Mouse (Mus musculus) heart, embryonic 13.5 days (tissue): ENCODE data around the gene Cdh24. TPM values are rescaled to one million over a fixed set of nuclear protein-coding genes. Genes with fewer than 3 reads are reported as not detected.

Source experiments
- ATAC-seq: fragments of 200-750 bp; cut with Nextera tagmentation; 2 replicates; pipeline ENCODE4 v1.8.0; 2017; ENCODE audit warnings: moderate TSS enrichment; ENCODE audit not compliant: insufficient number of reproducible peaks, low FRiP score, low TSS enrichment; ENCODE audit errors: extremely low read depth
- H3K27ac ChIP-seq: fragments of 300-500 bp; sonication (generic); replicated peaks from 2 replicates; pipeline ENCODE4 v1.5.1; 2015; ENCODE audit warnings: moderate library complexity, mild to moderate bottlenecking, inconsistent platforms
- H3K27me3 ChIP-seq: fragments of 300-500 bp; sonication (generic); replicated peaks from 2 replicates; pipeline ENCODE4 v1.6.1; 2015; ENCODE audit warnings: mild to moderate bottlenecking, inconsistent platforms
- H3K36me3 ChIP-seq: fragments of 300-500 bp; sonication (generic); 2 replicates; pipeline ENCODE4 v1.6.1; 2015; ENCODE audit warnings: mild to moderate bottlenecking, inconsistent platforms
- H3K4me1 ChIP-seq: fragments of 300-500 bp; sonication (generic); 2 replicates; pipeline ENCODE4 v1.6.1; 2015; ENCODE audit warnings: inconsistent platforms
- H3K4me2 ChIP-seq: fragments of 300-500 bp; sonication (generic); 2 replicates; pipeline ENCODE4 v1.6.1; 2015; ENCODE audit warnings: inconsistent platforms, mild to moderate bottlenecking, moderate library complexity
- H3K4me3 ChIP-seq: fragments of 300-500 bp; sonication (generic); 2 replicates; pipeline ENCODE4 v1.5.1; 2015; ENCODE audit warnings: moderate library complexity, mild to moderate bottlenecking, inconsistent platforms
- H3K9ac ChIP-seq: fragments of 300-500 bp; sonication (generic); 2 replicates; pipeline ENCODE4 v1.6.1; 2015; ENCODE audit warnings: inconsistent platforms, mild to moderate bottlenecking, moderate library complexity
- H3K9me3 ChIP-seq: fragments of 300-500 bp; sonication (generic); 2 replicates; pipeline ENCODE4 v1.6.1; 2016; ENCODE audit warnings: inconsistent platforms
- WGBS: fragments of 180-500 bp; shearing (Covaris S2); methylation state at CpG from one replicate; pipeline ENCODE4 v1.1.7; 2015; ENCODE audit warnings: mixed read lengths; 5-methylcytosine and 5-hydroxymethylcytosine counted together
- microRNA counts: library from miRNA; unstranded; fragments of <30 nt; microRNA quantifications from one replicate; lab custom pipeline; 2016
- microRNA-seq: library from miRNA; unstranded; fragments of <30 nt; microRNA quantifications from one replicate; pipeline ENCODE4, GENCODE M21; 2016
- polyA plus RNA-seq: library from polyadenylated mRNA; unstranded; fragments of >200 nt; fragmentation: Nextera tagmentation; extraction: Ambion mirVana; gene quantifications from 2 replicates; pipeline ENCODE4 v1.2.1, GENCODE M21; 2015

Gene Cdh24
- polyA plus RNA-seq, 1 experiment from 2014 or later, result 1.7 TPM

- H3K4me1 ChIP-seq, result peaks cover 12% of the 10 kb centered on the region
- no peaks in the 10 kb centered on the region for H3K9me3 ChIP-seq
- no peak overlapping the region for H3K4me3 ChIP-seq
- H3K27ac ChIP-seq, result no peak overlapping the region
- H3K9ac ChIP-seq, result no peak overlapping the region
- peaks cover 32% of the 10 kb centered on the region for H3K36me3 ChIP-seq
- WGBS, result 33% methylated on average over 7 of the region's 7 CpGs
- ATAC-seq, result no peak
- no peaks in the 10 kb centered on the region for H3K27me3 ChIP-seq
- no peak overlapping the region for H3K4me2 ChIP-seq
Observed at GRCm38 (mm10) chr14:54583681-54584338, 57.4 kb downstream of the Cdh24 start.

- H3K27me3 ChIP-seq, result no peaks in the 10 kb centered on the region
- no peaks in the 10 kb centered on the region for H3K9me3 ChIP-seq
- no peak overlapping the region for H3K4me2 ChIP-seq
- peaks cover 32% of the 10 kb centered on the region for H3K36me3 ChIP-seq
- H3K9ac ChIP-seq, result no peak overlapping the region
- no peak for ATAC-seq
- H3K27ac ChIP-seq, result no peak overlapping the region
- peaks cover 8% of the 10 kb centered on the region for H3K4me1 ChIP-seq
- H3K4me3 ChIP-seq, result no peak overlapping the region
- 89% methylated on average over 9 of the region's 9 CpGs for WGBS
Observed at GRCm38 (mm10) chr14:54582536-54582935, 58.6 kb downstream of the Cdh24 start.

MicroRNAs encoded within 50 kb of the gene (microRNA counts, 519-probe panel; counts per million panel counts)
- microRNA mmu-miR-686 (lab: Ali Mortazavi, UCI), result 209 counts per million, percentile 61 among the panel's probes with 10 or more counts

Small RNAs within 50 kb of the gene (microRNA-seq; reads per million reads assigned to microRNA genes)
- gene Mir686 (not detected), gene Mir6948 (0.61 reads per million)

Other genes with a start within 250 kb of the Cdh24 start
- 9.6 and 10.8 TPM in 2 replicates for gene Slc7a7, start 223.6 kb downstream of the Cdh24 start, polyA plus RNA-seq
- gene Mrpl52, start 214.5 kb downstream of the Cdh24 start, polyA plus RNA-seq, result 226 and 256 TPM in 2 replicates
- gene Mmp14, start 209.8 kb downstream of the Cdh24 start, polyA plus RNA-seq, result 97.4 and 98.7 TPM in 2 replicates
- 42.1 and 42.2 TPM in 2 replicates for gene Lrp10, start 177.2 kb downstream of the Cdh24 start, polyA plus RNA-seq
- gene Rem2, start 165.3 kb downstream of the Cdh24 start, polyA plus RNA-seq, result 1.6 and 2.0 TPM in 2 replicates
- 58.5 and 64.5 TPM in 2 replicates for gene Prmt5, start 123.8 kb downstream of the Cdh24 start, polyA plus RNA-seq
- gene Haus4, start 86.7 kb downstream of the Cdh24 start, polyA plus RNA-seq, result 42.0 and 43.5 TPM in 2 replicates
- 28.1 and 29.6 TPM in 2 replicates for gene Ajuba, start 63.8 kb downstream of the Cdh24 start, polyA plus RNA-seq
- gene 4931414P19Rik, start 35.4 kb downstream of the Cdh24 start, polyA plus RNA-seq, result 5.8 and 6.0 TPM in 2 replicates
- gene Psmb5, start 23.3 kb downstream of the Cdh24 start, polyA plus RNA-seq, result 323 and 363 TPM in 2 replicates
- 0.23 and 0.68 TPM in 2 replicates for gene Psmb11, start 19.9 kb downstream of the Cdh24 start, polyA plus RNA-seq
- gene Gm17606, start 412 bp downstream of the Cdh24 start, polyA plus RNA-seq, result not detected in 2 replicates
- gene 1700123O20Rik, start 44.9 kb upstream of the Cdh24 start, polyA plus RNA-seq, result 48.1 and 49.2 TPM in 2 replicates
- gene Acin1, start 45.6 kb upstream of the Cdh24 start, polyA plus RNA-seq, result 81.2 and 85.3 TPM in 2 replicates
- gene Gm29776, start 57.5 kb upstream of the Cdh24 start, polyA plus RNA-seq, result 0.16 and 0.18 TPM in 2 replicates
- 0.11 TPM in 1 of 2 replicates, not detected in the other for gene Cebpe, start 70.8 kb upstream of the Cdh24 start, polyA plus RNA-seq
- 3.4 and 4.0 TPM in 2 replicates for gene Slc7a8, start 140.6 kb upstream of the Cdh24 start, polyA plus RNA-seq
- not detected in 2 replicates for gene Rnf212b, start 172.8 kb upstream of the Cdh24 start, polyA plus RNA-seq
- 5.3 and 8.0 TPM in 2 replicates for gene Homez, start 229.6 kb upstream of the Cdh24 start, polyA plus RNA-seq
- 1.1 and 1.7 TPM in 2 replicates for gene Ppp1r3e, start 236.2 kb upstream of the Cdh24 start, polyA plus RNA-seq
- 2.5 and 2.6 TPM in 2 replicates for gene Bcl2l2, start 242.0 kb upstream of the Cdh24 start, polyA plus RNA-seq
- gene Gm20521, start 242.1 kb upstream of the Cdh24 start, polyA plus RNA-seq, result not detected in 2 replicates